Mouse (Mus musculus): ENCODE data around the gene Hsd17b2.
A peak's percentile ranks its signal among the peaks of the same experiment; 100 is the strongest.

Gene Hsd17b2

GRCm38 (mm10) chr8:117701859-117702258 is at the start of gene Hsd17b2:
Gene Hsd17b2, plus strand, starts transcription at chr8:117701904.
- DNase-seq, result peak; percentile 56

- no peak for DNase-seq
Observed at GRCm38 (mm10) chr8:117652318-117652717, 49.4 kb upstream of the Hsd17b2 start.

- DNase-seq, result no peak
Observed at GRCm38 (mm10) chr8:117658990-117659389, 42.7 kb upstream of the Hsd17b2 start.

- DNase-seq, result no peak
Observed at GRCm38 (mm10) chr8:117660358-117661031, 41.2 kb upstream of the Hsd17b2 start.

GRCm38 (mm10) chr8:117667349-117668124 is 34.2 kb upstream of the Hsd17b2 start:
- no peak for DNase-seq

- DNase-seq, result no peak
Observed at GRCm38 (mm10) chr8:117670461-117670860, 31.2 kb upstream of the Hsd17b2 start.

GRCm38 (mm10) chr8:117672558-117672957 is 29.1 kb upstream of the Hsd17b2 start:
- no peak for DNase-seq

GRCm38 (mm10) chr8:117673430-117673830 is 28.3 kb upstream of the Hsd17b2 start, which contains the start of gene Sdr42e1:
Gene Sdr42e1, minus strand, starts transcription at chr8:117673689.
- DNase-seq, result peak; percentile 56

GRCm38 (mm10) chr8:117675171-117675570 is 26.5 kb upstream of the Hsd17b2 start:
- DNase-seq, result no peak

- DNase-seq, result no peak
Observed at GRCm38 (mm10) chr8:117676460-117676859, 25.2 kb upstream of the Hsd17b2 start.

- DNase-seq, result no peak
Observed at GRCm38 (mm10) chr8:117677011-117677410, 24.7 kb upstream of the Hsd17b2 start.

GRCm38 (mm10) chr8:117678650-117679049 is 23.1 kb upstream of the Hsd17b2 start:
- DNase-seq, result no peak

- DNase-seq, result no peak
Observed at GRCm38 (mm10) chr8:117683925-117684472, 17.7 kb upstream of the Hsd17b2 start.

- DNase-seq, result no peak
Observed at GRCm38 (mm10) chr8:117684504-117684903, 17.2 kb upstream of the Hsd17b2 start.

- no peak for DNase-seq
Observed at GRCm38 (mm10) chr8:117687890-117688289, 13.8 kb upstream of the Hsd17b2 start.

- no peak for DNase-seq
Observed at GRCm38 (mm10) chr8:117692131-117692530, 9.6 kb upstream of the Hsd17b2 start.

GRCm38 (mm10) chr8:117695636-117696035 is 6.1 kb upstream of the Hsd17b2 start:
- DNase-seq, result no peak

GRCm38 (mm10) chr8:117697248-117697647 is 4.5 kb upstream of the Hsd17b2 start:
- DNase-seq, result peak; percentile 64

GRCm38 (mm10) chr8:117700699-117701098 is 1.0 kb upstream of the Hsd17b2 start:
- peak; percentile 50 for DNase-seq

GRCm38 (mm10) chr8:117701246-117701645 is 458 bp upstream of the Hsd17b2 start:
- peak; percentile 57 for DNase-seq

- no peak for DNase-seq
Observed at GRCm38 (mm10) chr8:117702701-117703100, 997 bp downstream of the Hsd17b2 start.

- DNase-seq, result no peak
Observed at GRCm38 (mm10) chr8:117706141-117706540, 4.4 kb downstream of the Hsd17b2 start.

- no peak for DNase-seq
Observed at GRCm38 (mm10) chr8:117712226-117712625, 10.5 kb downstream of the Hsd17b2 start.

- no peak for DNase-seq
Observed at GRCm38 (mm10) chr8:117714604-117715003, 12.9 kb downstream of the Hsd17b2 start.
